1 mouse cellular context compared by ENCODE assay signal in genomic region chr11:68404185-68404584, GRCm38 (mm10).
A peak's percentile ranks its signal among the peaks of the same experiment; 100 is the strongest.
TF ChIP-seq lines count a peak whose summit lies in the region.

No protein-coding gene starts in this region.

TF ChIP-seq in CH12.LX, 34 proteins besides CTCF, POLR2A, EP300 and RAD21 (continued from another document):
- TF ChIP-seq USF2 (conservative IDR thresholded peaks at IDR 0.05; ENCODE audit: low read depth, low read length): no peak
- no peak for TF ChIP-seq GABPA (IDR thresholded peaks at IDR 0.05; ENCODE audit: insufficient replicate concordance, low read depth, low read length)
- 0 out of 2 replicates have a peak, but pooled peaks have one; percentile 46 for TF ChIP-seq MAZ (IDR thresholded peaks at IDR 0.05; ENCODE audit: low read depth, low read length)
- no peak for TF ChIP-seq PAX5 (IDR thresholded peaks at IDR 0.05; ENCODE audit: low read length)
- no peak for TF ChIP-seq ZKSCAN1 (IDR thresholded peaks at IDR 0.05; ENCODE audit: borderline replicate concordance, low read depth, low read length)
- TF ChIP-seq SMC3 (IDR thresholded peaks at IDR 0.05; ENCODE audit: low read depth, low read length): peak; percentile 78
- no peak for TF ChIP-seq E2F4 (IDR thresholded peaks at IDR 0.05; ENCODE audit: insufficient replicate concordance, low read depth, low read length)
- TF ChIP-seq UBTF (IDR thresholded peaks at IDR 0.05; ENCODE audit: low read depth, low read length): no peak
- peak; percentile 41; the same call in 1 of the 2 replicates for TF ChIP-seq MYC (IDR thresholded peaks at IDR 0.05; ENCODE audit: low read depth, low read length)
- no peak for TF ChIP-seq JUN (IDR thresholded peaks at IDR 0.05; ENCODE audit: insufficient read depth, low read depth, low read length)
- TF ChIP-seq RCOR1 (conservative IDR thresholded peaks at IDR 0.05; ENCODE audit: low read depth, low read length): 0 out of 2 replicates have a peak, but pooled peaks have one; percentile 42
- no peak for TF ChIP-seq MAFK (IDR thresholded peaks at IDR 0.05; ENCODE audit: insufficient replicate concordance, low read length)
- peak; percentile 37; the same call in 1 of the 2 replicates for TF ChIP-seq IRF4 (IDR thresholded peaks at IDR 0.05; ENCODE audit: low read depth, low read length)
- no peak for TF ChIP-seq MXI1 (IDR thresholded peaks at IDR 0.05; ENCODE audit: low read depth, low read length)
- no peak for TF ChIP-seq MEF2A (IDR thresholded peaks at IDR 0.05; ENCODE audit: borderline replicate concordance, low read depth, low read length)
- no peak for TF ChIP-seq CHD1 (IDR thresholded peaks at IDR 0.05; ENCODE audit: low read depth, low read length)
- TF ChIP-seq ETS1 (conservative IDR thresholded peaks at IDR 0.05; ENCODE audit: low read depth, low read length): no peak
